Mouse (Mus musculus) bone marrow macrophage, adult 2 months (primary cell): ENCODE data around the gene Tmem181a. TPM values are rescaled to one million over a fixed set of nuclear protein-coding genes. Genes with fewer than 3 reads are reported as not detected.
"Not testable (repeated sequence)": the region's sequence is repeated elsewhere in the genome, so short reads cannot be mapped to it uniquely, and the experiment has no call there.

Experiments used
- H3K27ac ChIP-seq: 2 replicates; pipeline ENCODE4 v1.5.1; 2012; ENCODE audit warnings: low read depth, low read length; ENCODE audit not compliant: insufficient read depth
- H3K4me1 ChIP-seq: 2 replicates; pipeline ENCODE4 v1.6.1; 2012; ENCODE audit warnings: low read length; ENCODE audit not compliant: control insufficient read depth, insufficient read depth
- H3K4me3 ChIP-seq: 2 replicates; pipeline ENCODE4 v1.5.1; 2012; ENCODE audit warnings: mild to moderate bottlenecking, low read length, moderate library complexity; ENCODE audit not compliant: insufficient read depth
- polyA plus RNA-seq: library from polyadenylated mRNA; stranded (reverse); fragments of >200 nt; gene quantifications from 2 replicates; pipeline ENCODE4 v1.2.4, GENCODE M21; 2012; ENCODE audit not compliant: missing spikeins, insufficient read depth, insufficient read length

Gene Tmem181a
- polyA plus RNA-seq, 1 experiment, result 17.7 TPM

- not testable (repeated sequence) for H3K27ac ChIP-seq, H3K4me1 ChIP-seq, H3K4me3 ChIP-seq
These were observed 64.6 kb downstream of the Tmem181a start for GRCm38 (mm10) chr17:6321081-6321777.

- not testable (repeated sequence) for H3K27ac ChIP-seq, H3K4me1 ChIP-seq, H3K4me3 ChIP-seq
These were observed 65.1 kb downstream of the Tmem181a start for GRCm38 (mm10) chr17:6321778-6322101.

- H3K27ac ChIP-seq, H3K4me3 ChIP-seq, H3K4me1 ChIP-seq: not testable (repeated sequence)
These were observed 68.4 kb downstream of the Tmem181a start for GRCm38 (mm10) chr17:6325021-6325420.

GRCm38 (mm10) chr17:6325543-6325942, 68.9 kb downstream of the Tmem181a start:
- H3K4me3 ChIP-seq, H3K27ac ChIP-seq, H3K4me1 ChIP-seq: not testable (repeated sequence)

GRCm38 (mm10) chr17:6327554-6327953, 70.9 kb downstream of the Tmem181a start:
- not testable (repeated sequence) for H3K4me1 ChIP-seq, H3K27ac ChIP-seq, H3K4me3 ChIP-seq

GRCm38 (mm10) chr17:6328997-6329396, 72.3 kb downstream of the Tmem181a start:
- not testable (repeated sequence) for H3K4me3 ChIP-seq, H3K27ac ChIP-seq, H3K4me1 ChIP-seq

- H3K4me1 ChIP-seq, H3K27ac ChIP-seq: not testable (repeated sequence)
These were observed 86.1 kb downstream of the Tmem181a start for GRCm38 (mm10) chr17:6342606-6343294.

GRCm38 (mm10) chr17:6355256-6355655, 98.6 kb downstream of the Tmem181a start:
- H3K4me1 ChIP-seq, H3K4me3 ChIP-seq, H3K27ac ChIP-seq: not testable (repeated sequence)

More at GRCm38 (mm10) chr17:6342606-6343294, 86.1 kb downstream of the Tmem181a start:
- H3K4me3 ChIP-seq, result not testable (repeated sequence)

Other genes with a start within 250 kb of the Tmem181a start
- 6.7 and 10.3 TPM in 2 replicates for gene Serac1, start 177.1 kb upstream of the Tmem181a start, polyA plus RNA-seq
- 48.5 and 56.7 TPM in 2 replicates for gene Gtf2h5, start 177.1 kb upstream of the Tmem181a start, polyA plus RNA-seq
- gene Tulp4, start 150.4 kb upstream of the Tmem181a start, polyA plus RNA-seq, result 40.6 and 42.9 TPM in 2 replicates
- 12.5 TPM in 2 replicates for gene Dynlt1a, start 60.6 kb downstream of the Tmem181a start, polyA plus RNA-seq
- 205 and 208 TPM in 2 replicates for gene Dynlt1b, start 173.3 kb downstream of the Tmem181a start, polyA plus RNA-seq